Mouse (Mus musculus) left cerebral cortex, adult 11 months (tissue): ENCODE data around the gene Depdc7.

ENCODE experiments used
- DNase-seq: peaks from one replicate; pipeline ENCODE4 v3.0.0; 2022; ENCODE audit warnings: low spot score

The Depdc7 gene

GRCm38 (mm10) chr2:104742741-104743064, at the start of gene Depdc7:
TSS of gene Depdc7 (minus strand) at chr2:104742878.
- DNase-seq: peak; percentile 74

DNA sequence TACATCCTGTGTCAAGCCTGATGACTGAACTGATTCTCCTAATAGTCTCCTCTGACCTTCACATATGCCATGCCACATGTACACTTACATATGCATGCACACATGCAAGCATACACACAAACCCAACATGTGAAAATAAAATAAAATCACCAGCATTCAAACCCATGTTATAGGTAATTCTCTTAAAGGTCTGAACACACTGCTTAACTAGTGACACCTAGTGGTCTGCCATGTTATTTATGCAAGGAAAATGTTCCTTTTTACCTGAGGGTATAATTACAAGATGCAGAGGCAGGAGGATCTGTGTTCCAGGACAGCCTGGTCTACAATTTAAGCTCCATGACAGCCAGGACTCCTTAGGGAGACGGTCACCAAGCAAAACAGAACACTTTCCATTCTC, 32.1 kb upstream of the Depdc7 start:
- DNase-seq: peak; percentile 12

DNA sequence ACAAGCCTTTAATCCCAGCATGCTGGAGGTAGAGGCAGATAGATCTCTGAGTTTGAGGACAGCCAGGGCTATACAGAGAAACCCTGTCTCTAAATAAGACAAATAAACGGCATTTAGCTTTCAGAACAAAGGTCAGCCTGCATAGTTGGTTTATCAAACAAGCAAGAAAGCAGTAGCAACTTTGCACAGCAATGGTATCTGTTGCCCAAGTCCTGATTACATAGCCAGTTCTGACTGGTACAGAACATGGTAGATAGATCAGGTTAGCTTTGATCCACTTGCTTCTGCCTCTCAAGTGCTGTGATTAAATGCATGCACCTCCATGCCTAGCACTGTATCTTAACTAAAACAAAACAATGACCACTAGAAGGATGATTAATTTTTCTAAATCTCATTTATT, 26.0 kb upstream of the Depdc7 start:
- no peak for DNase-seq

- no peak for DNase-seq
Measured at GRCm38 (mm10) chr2:104764018-104764417, 21.3 kb upstream of the Depdc7 start.

DNA sequence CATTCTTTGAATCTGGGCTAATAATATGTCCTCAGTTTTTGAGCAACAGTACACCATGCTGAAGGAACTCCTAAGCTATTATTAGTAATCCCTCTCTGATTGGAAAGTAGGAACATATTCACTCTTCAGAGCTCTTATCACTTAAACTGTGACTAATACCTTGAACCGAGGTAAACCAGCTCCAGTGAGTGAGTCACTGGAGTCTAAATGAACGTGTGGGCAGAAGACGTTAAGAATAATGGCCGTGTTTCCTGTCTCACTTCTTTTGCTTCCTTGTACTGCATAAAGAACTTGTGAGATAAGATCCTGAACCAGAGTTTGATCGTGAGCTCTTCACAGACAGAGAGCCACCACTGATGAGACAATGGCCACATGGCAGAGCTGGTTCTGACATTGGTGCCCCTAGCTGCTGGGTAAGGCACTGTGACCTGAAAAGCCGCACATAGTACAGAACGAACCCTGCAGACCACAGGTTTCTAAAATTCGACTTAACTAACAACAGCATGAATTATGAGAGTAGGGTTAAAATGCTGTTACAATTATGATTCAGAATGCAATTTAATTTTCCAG, 20.5 kb upstream of the Depdc7 start:
- DNase-seq: peak; percentile 10

- DNase-seq: no peak
Measured at GRCm38 (mm10) chr2:104750611-104751010, 7.9 kb upstream of the Depdc7 start.

GRCm38 (mm10) chr2:104748652-104749183, 6.0 kb upstream of the Depdc7 start:
- DNase-seq: no peak

- no peak for DNase-seq
Measured at GRCm38 (mm10) chr2:104746251-104746650, 3.6 kb upstream of the Depdc7 start.

- DNase-seq: no peak
Measured at GRCm38 (mm10) chr2:104743971-104744370, 1.3 kb upstream of the Depdc7 start.

- no peak for DNase-seq
Measured at GRCm38 (mm10) chr2:104743160-104743559, 482 bp upstream of the Depdc7 start.

GRCm38 (mm10) chr2:104741896-104742740, 560 bp downstream of the Depdc7 start:
- no peak for DNase-seq

DNA sequence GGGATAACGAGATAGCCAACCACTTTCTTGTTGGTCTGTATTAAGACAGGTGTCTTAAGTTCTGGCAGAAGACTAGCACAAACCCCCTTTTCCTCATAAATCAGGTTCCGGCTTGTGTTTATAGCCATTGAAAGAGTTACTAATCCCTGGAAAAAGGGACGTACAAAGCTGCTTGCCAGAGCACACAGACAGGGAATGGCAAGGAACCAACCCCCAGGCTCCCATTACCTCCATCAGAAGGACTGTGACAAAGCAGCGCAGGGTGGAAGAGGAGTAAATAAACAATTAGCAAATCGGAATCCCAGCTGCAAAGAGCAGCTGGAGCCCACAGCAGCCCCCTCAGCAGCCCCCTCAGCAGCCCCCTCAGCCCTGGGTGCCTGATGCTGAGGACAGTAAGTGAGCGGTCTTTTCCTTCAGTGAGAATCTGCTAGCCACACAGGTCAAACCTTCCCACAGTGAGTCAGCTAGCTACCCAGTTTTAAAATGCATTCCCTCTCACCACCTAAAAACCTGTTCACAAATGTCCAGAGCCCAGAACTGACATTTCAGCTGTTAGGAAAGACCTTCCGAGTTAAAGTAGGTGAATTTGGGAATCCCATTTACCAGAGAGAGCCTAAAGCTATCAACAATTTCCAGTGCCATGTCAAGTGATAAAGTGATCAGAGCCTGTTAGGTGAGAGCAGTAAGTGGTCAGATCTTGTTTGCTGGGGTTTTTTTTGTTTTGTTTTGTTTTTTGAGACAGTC, 1.5 kb downstream of the Depdc7 start:
- no peak for DNase-seq

DNA sequence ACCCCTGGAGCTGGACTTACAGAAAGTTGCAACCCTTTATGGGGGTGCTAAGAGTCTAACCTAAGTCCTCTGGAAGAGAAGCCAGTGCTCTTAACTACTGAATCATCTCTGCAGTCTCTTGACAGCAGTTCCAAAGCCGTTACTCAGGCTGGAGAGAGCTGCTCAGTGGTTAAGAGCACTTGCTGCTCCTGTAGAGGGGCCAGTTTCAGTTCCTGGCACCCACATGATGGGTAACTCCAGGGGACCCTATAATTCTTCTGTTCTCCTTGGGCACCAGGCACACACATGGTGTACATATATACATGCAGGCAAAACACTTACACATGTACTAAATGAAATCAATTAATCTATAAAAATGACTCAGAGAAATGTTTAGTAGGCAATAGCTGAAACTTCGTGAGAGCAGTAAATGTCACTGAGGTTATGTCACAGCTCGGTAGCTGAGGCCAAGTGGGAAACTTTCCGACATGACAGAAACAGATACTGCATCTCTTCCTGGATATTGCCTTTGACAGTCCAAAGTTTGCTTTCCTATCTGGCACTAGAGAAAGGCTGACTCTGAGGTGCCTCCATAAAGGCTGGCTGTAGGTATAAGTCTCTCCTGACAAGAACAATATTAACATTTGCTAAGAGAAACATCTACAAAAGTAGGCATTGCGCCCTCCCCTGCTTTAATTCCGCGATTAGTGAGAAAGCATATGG, 2.3 kb downstream of the Depdc7 start:
- no peak for DNase-seq

- no peak for DNase-seq
Measured at GRCm38 (mm10) chr2:104739691-104740090, 3.0 kb downstream of the Depdc7 start.

DNA sequence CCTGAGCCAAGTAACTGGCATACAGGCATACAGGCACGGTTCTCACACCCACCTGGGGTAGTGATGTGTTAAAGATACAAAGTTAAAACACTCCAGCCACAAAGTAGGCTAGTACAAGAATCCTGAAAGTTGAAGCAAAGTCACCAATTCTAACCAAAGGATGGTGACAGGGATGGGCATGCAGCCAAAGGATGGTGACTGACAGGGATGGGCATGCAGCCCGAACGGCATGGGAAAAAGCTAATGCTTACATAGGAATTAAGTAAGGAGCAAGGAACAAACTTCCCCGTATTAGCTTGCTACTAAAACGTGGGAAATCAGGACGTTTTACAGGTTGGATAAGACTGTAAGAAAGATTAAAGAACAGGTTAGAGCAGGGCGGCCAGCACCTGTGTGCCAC, 6.4 kb downstream of the Depdc7 start:
- no peak for DNase-seq

- no peak for DNase-seq
Measured at GRCm38 (mm10) chr2:104732562-104733256, 10.0 kb downstream of the Depdc7 start.

- no peak for DNase-seq
Measured at GRCm38 (mm10) chr2:104732033-104732444, 10.6 kb downstream of the Depdc7 start.

DNA sequence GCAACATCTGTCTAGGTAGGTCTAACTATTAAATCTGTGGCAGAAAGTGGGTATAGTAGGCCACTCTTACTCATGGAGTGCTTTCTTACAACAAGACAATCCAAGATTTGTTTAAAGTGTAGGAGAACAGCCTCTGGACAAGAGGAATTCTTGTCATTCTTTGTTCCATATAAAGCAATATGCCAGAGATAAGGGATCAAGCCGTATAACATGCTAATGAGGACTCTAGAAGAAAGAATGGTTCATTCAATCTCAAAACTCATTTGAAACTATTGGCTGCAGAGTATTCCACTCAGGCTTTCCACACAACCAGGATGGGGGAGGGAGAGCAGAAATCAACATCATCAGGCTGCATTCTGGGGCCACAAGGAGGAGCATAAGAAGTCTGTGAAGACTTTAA, 15.3 kb downstream of the Depdc7 start:
- no peak for DNase-seq

DNA sequence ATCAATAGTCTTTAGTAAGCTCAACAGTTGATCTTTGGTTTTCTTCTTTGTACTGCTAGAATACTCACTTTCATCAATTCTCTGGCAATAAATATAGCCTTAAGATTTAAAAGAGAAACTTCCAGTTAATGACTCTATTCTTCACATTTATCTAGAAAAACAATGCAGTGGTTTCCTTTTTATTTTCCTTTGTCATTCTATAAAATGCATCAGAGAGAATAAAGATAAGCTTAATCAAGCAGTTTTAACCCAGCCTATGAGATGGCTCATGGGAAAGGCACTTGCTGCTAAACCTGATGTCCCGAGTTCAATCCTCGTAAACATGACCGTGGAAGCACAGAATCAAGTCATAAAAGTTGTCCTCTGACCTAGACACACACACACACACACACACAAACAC, 20.7 kb downstream of the Depdc7 start:
- no peak for DNase-seq

DNA sequence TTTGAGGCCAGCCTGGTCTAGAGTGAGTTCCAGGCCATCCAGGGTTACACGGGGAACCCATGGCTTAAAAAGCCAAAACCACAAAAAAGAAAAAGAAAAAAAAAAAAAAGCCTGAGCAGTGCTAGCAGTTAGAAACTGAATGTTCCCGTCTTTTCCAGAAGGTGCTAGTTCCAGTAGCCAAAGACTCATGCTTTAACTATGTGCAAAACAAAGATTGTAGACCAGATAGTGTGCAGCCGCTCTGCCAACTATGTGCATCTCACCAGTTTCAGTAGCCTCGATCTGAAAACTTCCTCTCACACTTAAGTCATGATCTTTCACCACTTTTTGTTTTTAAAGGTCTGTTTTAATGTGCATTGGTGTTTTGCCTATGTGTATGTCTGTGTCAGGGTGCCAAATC, 24.9 kb downstream of the Depdc7 start:
- DNase-seq: no peak

- DNase-seq: no peak
Measured at GRCm38 (mm10) chr2:104717231-104717735, 25.4 kb downstream of the Depdc7 start.
